Mouse (Mus musculus): Measurements from ENCODE around the gene Tbx21.

DNA sequence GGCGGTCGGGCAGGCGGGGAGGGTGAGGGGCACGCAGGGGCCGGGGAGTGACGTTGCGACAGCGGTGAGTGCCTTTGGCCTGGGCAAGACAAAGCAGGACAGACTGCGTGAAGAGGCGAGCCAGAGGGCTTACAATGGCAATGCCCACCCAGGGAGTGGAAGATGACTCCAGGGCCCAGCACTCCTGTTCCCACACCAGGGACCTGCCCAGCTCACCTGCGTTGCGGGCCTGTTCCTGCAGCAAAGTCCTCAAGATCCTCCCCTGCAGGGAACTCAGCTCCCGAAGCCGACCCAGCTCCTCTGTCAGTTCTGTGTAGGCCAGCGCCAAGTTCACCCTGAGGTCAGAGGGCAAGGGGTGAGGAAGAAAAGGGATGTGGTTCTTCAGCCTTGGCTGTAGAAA lies 24.1 kb upstream of the Tbx21 start:
- TF ChIP-seq FLI1 (IDR thresholded peaks at IDR 0.05; ENCODE audit: low read length) (no peak), GATA1 (IDR thresholded peaks at IDR 0.05; ENCODE audit: borderline replicate concordance, low read length) (no peak)
